Mouse (Mus musculus) liver, embryonic 14.5 days (tissue): ENCODE results near the gene Mrpl2.

Experiments
- CTCF ChIP-seq: IDR thresholded peaks from 2 replicates; pipeline ENCODE4 v1.5.1; 2016; ENCODE audit warnings: antibody characterized with exemption, low read depth, control low read depth
- EP300 ChIP-seq: IDR thresholded peaks from 2 replicates; pipeline ENCODE4 v1.6.1; 2016; ENCODE audit warnings: antibody characterized with exemption, low read depth

DNA sequence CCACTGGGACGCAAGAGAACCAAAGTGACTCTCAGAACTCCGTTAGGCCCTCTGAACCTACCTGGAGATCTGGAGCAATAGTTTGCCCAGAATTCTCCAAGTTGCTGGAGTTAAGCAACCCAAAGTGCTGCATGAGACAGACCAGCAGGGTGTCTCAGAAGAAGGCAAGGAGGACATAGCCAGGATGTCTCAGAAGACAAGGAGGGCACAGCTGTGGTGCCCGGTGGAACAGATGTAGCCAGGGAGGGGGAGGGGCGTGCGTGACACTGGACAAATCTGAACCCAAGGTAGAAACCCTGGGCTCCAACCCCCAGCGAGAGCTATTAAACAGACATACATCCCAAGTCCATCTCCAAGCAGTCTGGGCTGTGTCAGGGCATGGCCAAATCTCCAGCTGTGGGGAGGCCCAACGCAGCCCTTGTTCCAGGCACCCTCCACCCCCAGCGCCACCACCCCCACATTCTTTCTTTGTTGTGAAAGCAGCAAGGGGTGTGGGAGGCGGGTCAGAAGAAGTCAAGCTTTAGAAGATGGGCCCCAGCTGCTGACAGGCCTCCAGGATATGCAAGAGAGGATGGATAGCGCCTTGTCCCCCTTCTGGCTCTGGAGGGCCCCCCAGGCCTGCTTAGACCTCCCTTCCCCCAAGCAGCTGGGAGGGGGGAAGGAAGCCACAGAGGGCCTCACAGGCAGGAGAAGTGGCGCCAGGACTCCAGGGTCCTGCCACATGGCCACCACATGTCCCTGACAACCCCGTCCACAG lies 16.2 kb upstream of the Mrpl2 start:
- TF ChIP-seq CTCF (no peak), EP300 (no peak)
